Mouse (Mus musculus) liver, embryonic 15.5 days (tissue): ENCODE measurements around the gene Smpd4. TPM values are rescaled to one million over a fixed set of nuclear protein-coding genes. Genes with fewer than 3 reads are reported as not detected.
A peak's percentile ranks its signal among the peaks of the same experiment; 100 is the strongest.

Experiments
- ATAC-seq: fragments of 200-750 bp; cut with Nextera tagmentation; 2 replicates; pipeline ENCODE4 v1.8.0; 2017; ENCODE audit warnings: moderate number of reproducible peaks, mild to moderate bottlenecking, moderate library complexity; ENCODE audit not compliant: insufficient read depth
- H3K27ac ChIP-seq: fragments of 300-500 bp; sonication (generic); replicated peaks from 2 replicates; pipeline ENCODE4 v1.5.1; 2015; ENCODE audit warnings: mild to moderate bottlenecking, inconsistent platforms
- H3K27me3 ChIP-seq: fragments of 300-500 bp; sonication (generic); 2 replicates; pipeline ENCODE4 v1.6.1; 2015; ENCODE audit warnings: mild to moderate bottlenecking, inconsistent platforms
- H3K36me3 ChIP-seq: fragments of 300-500 bp; sonication (generic); replicated peaks from 2 replicates; pipeline ENCODE4 v1.6.1; 2015; ENCODE audit warnings: moderate library complexity, mild to moderate bottlenecking, inconsistent platforms
- H3K4me1 ChIP-seq: fragments of 300-500 bp; sonication (generic); replicated peaks from 2 replicates; pipeline ENCODE4 v1.6.1; 2015; ENCODE audit warnings: inconsistent platforms
- H3K4me2 ChIP-seq: fragments of 300-500 bp; sonication (generic); 2 replicates; pipeline ENCODE4 v1.6.1; 2015; ENCODE audit warnings: moderate library complexity, mild to moderate bottlenecking, inconsistent platforms
- H3K4me3 ChIP-seq: fragments of 300-500 bp; sonication (generic); replicated peaks from 2 replicates; pipeline ENCODE4 v1.5.1; 2015; ENCODE audit warnings: mild to moderate bottlenecking, inconsistent platforms
- H3K9ac ChIP-seq: fragments of 300-500 bp; sonication (generic); 2 replicates; pipeline ENCODE4 v1.6.1; 2015; ENCODE audit warnings: moderate library complexity, mild to moderate bottlenecking, inconsistent platforms
- H3K9me3 ChIP-seq: fragments of 300-500 bp; sonication (generic); replicated peaks from 2 replicates; pipeline ENCODE4 v1.6.1; 2016; ENCODE audit warnings: inconsistent platforms
- WGBS: fragments of 180-500 bp; shearing (Covaris S2); methylation state at CpG from one replicate; pipeline ENCODE4 v1.1.7; 2015; ENCODE audit warnings: mixed read lengths; ENCODE audit not compliant: insufficient replicate concordance; 5-methylcytosine and 5-hydroxymethylcytosine counted together
- polyA plus RNA-seq: library from polyadenylated mRNA; unstranded; fragments of >200 nt; fragmentation: Nextera tagmentation; extraction: Ambion mirVana; gene quantifications from 2 replicates; pipeline ENCODE4 v1.2.1, GENCODE M21; 2015

Gene Smpd4
- polyA plus RNA-seq, 1 experiment from 2014 or later: 14.3 TPM

DNA sequence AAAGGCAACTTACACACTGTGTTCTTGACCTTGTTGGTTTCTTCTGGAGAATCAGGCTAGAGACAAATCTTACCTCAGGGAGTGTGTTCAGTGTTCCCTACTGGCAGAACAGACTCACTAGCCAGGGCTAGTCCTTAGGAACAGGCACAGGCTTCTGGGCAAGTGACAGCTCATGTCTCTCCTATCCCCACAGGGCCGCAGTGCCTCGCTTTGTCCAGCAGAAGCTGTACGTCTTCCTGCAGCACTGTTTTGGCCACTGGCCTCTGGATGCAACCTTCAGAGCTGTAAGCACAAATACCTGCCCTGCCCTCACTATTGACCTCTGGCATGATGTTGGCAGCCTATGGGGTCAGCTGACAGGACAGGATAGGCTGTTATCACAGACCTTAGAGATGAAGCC, 19.9 kb downstream of the Smpd4 start:
- Histone ChIP-seq H3K27me3 (no peaks in the 10 kb centered on the region), H3K36me3 (peaks cover 70% of the 10 kb centered on the region), H3K9ac (no peak overlapping the region), H3K4me2 (no peak overlapping the region), H3K4me3 (no peak overlapping the region), H3K27ac (peak overlapping the region; percentile 95), H3K4me1 (peaks cover 51% of the 10 kb centered on the region), H3K9me3 (no peaks in the 10 kb centered on the region)
- 82% methylated on average over 3 of the region's 3 CpGs for WGBS
- no peak for ATAC-seq

DNA sequence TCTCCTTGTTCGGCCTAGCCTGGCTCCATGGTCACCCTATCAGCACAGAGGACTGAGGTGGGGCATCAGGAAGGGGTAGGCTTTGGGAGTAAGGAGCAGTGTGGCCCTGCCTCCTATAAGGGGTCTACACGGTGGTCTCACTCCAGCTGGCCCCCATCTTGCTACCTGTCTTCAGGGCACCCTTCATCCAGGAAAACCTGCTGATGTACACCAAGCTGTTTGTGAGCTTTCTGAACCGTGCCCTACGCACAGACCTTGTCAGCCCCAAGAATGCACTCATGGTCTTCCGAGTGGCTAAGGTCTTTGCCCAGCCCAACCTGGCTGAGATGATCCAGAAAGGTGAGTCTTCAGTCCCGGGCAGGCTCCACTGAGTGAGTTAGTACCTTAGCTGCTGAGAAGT, 20.8 kb downstream of the Smpd4 start:
- no peaks in the 10 kb centered on the region for H3K9me3 ChIP-seq
- WGBS: 88% methylated on average over 6 of the region's 6 CpGs
- no peak for ATAC-seq
- no peaks in the 10 kb centered on the region for H3K27me3 ChIP-seq
- H3K4me1 ChIP-seq: peaks cover 49% of the 10 kb centered on the region
- no peak overlapping the region for H3K9ac ChIP-seq
- H3K4me3 ChIP-seq: no peak overlapping the region
- H3K27ac ChIP-seq: 0 out of 2 replicates have a peak overlapping the region, but pooled peaks have one; percentile 95
- H3K4me2 ChIP-seq: no peak overlapping the region
- H3K36me3 ChIP-seq: peaks cover 64% of the 10 kb centered on the region

DNA sequence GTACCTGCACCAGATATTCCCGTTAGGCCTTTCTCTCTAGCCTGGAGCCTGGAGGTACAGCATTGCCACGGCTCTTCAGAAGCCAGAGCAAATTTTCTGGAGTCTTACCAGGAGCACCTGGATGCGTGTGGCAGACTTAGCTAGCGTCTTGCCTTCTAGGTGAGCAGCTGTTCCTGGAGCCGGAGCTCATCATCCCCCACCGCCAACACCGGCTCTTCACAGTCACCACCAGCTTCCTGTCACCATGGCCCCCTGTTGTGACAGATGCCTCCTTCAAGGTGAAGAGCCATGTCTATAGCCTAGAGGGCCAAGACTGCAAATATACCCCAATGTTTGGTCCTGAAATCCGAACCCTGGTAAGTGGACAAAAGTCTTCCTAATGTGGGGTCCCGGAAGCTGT, 21.6 kb downstream of the Smpd4 start:
- no peak overlapping the region for H3K4me2 ChIP-seq
- H3K9me3 ChIP-seq: no peaks in the 10 kb centered on the region
- no peak overlapping the region for H3K4me3 ChIP-seq
- H3K27me3 ChIP-seq: no peaks in the 10 kb centered on the region
- H3K36me3 ChIP-seq: peaks cover 61% of the 10 kb centered on the region
- ATAC-seq: no peak
- H3K4me1 ChIP-seq: peaks cover 49% of the 10 kb centered on the region
- no peak overlapping the region for H3K9ac ChIP-seq
- WGBS: 87% methylated on average over 9 of the region's 9 CpGs
- H3K27ac ChIP-seq: no peak overlapping the region

DNA sequence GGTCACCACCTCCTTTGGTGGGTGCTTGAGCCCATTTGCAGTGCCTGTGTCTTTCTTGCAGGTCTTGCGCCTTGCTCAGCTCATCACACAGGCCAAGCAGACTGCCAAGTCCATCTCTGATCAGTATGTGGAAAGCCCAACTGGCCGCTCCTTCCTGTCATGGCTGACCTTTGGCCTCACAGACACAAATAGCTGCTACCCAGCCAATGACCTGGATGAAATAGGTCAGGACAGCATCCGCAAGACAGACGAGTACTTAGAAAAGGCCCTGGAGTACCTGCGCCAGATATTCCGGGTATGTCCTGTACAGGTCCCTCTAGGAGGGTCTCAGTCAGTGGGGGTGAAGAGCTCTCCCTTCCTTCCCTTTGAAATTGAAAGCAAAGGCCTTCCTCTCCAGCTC, 22.1 kb downstream of the Smpd4 start:
- Histone ChIP-seq H3K27me3 (no peaks in the 10 kb centered on the region), H3K27ac (no peak overlapping the region), H3K9me3 (no peaks in the 10 kb centered on the region), H3K4me3 (no peak overlapping the region), H3K36me3 (peaks cover 57% of the 10 kb centered on the region), H3K4me2 (no peak overlapping the region), H3K4me1 (peaks cover 48% of the 10 kb centered on the region), H3K9ac (no peak overlapping the region)
- 85% methylated on average over 6 of the region's 6 CpGs for WGBS
- no peak for ATAC-seq

DNA sequence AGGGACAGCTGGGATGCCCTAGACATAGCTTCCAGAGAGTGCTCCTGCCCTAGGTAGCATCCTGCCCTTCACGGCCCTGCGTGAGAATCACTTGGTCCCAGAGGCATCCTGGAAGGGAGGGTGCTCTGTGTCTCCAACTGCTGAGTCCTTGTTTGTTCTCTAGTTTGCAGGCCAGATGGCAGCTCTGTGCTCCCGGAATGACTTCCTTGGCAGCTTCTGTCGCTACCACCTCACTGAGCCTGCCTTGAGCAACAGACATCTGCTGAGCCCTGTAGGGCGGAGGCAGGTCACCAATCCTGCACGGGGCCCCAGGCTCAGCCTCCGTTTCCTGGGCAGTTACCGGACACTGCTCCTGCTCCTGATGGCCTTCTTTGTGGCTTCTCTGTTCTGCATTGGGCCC, 23.2 kb downstream of the Smpd4 start:
- H3K4me1 ChIP-seq: peaks cover 48% of the 10 kb centered on the region

DNA sequence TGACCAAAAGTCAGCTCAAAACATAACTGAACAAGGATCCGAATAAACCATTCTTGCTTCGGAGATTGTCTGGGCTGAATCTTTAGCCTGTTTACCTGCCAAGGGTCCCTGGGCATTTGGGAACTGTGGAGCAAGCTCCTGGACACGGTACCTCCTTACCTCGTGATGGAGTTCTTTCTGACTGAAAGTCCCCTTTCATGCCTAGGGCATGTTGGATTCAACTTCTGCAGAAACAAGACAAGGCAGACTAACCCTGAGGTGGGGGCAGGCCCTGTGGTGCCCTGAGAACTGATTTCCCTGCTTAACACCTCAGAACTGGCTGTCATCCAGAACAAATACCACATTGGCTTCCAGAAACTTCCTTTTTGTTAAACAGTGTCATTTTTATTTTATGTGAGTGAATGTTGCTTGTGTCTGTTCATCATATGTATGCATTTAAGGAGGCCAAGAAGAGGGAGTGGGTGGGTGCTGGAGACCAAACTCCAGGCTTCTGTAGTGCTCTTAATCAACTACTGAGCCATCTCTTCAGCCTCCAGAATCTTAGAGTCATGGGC, 24.4 kb downstream of the Smpd4 start:
- 82% methylated on average over 4 of the region's 4 CpGs for WGBS
- no peak overlapping the region for H3K4me3 ChIP-seq
- H3K4me2 ChIP-seq: no peak overlapping the region
- H3K27me3 ChIP-seq: no peaks in the 10 kb centered on the region
- peaks cover 49% of the 10 kb centered on the region for H3K36me3 ChIP-seq
- no peak overlapping the region for H3K9ac ChIP-seq
- H3K27ac ChIP-seq: no peak overlapping the region
- peaks cover 42% of the 10 kb centered on the region for H3K4me1 ChIP-seq
- no peak for ATAC-seq
- no peaks in the 10 kb centered on the region for H3K9me3 ChIP-seq

More for the DNA sequence above, 23.2 kb downstream of the Smpd4 start:
- H3K9me3 ChIP-seq: no peaks in the 10 kb centered on the region
- 80% methylated on average over 8 of the region's 8 CpGs for WGBS
- H3K36me3 ChIP-seq: peaks cover 55% of the 10 kb centered on the region
- no peak for ATAC-seq
- H3K9ac ChIP-seq: no peak overlapping the region
- no peak overlapping the region for H3K4me2 ChIP-seq
- no peak overlapping the region for H3K27ac ChIP-seq
- H3K27me3 ChIP-seq: no peaks in the 10 kb centered on the region
- no peak overlapping the region for H3K4me3 ChIP-seq

DNA sequence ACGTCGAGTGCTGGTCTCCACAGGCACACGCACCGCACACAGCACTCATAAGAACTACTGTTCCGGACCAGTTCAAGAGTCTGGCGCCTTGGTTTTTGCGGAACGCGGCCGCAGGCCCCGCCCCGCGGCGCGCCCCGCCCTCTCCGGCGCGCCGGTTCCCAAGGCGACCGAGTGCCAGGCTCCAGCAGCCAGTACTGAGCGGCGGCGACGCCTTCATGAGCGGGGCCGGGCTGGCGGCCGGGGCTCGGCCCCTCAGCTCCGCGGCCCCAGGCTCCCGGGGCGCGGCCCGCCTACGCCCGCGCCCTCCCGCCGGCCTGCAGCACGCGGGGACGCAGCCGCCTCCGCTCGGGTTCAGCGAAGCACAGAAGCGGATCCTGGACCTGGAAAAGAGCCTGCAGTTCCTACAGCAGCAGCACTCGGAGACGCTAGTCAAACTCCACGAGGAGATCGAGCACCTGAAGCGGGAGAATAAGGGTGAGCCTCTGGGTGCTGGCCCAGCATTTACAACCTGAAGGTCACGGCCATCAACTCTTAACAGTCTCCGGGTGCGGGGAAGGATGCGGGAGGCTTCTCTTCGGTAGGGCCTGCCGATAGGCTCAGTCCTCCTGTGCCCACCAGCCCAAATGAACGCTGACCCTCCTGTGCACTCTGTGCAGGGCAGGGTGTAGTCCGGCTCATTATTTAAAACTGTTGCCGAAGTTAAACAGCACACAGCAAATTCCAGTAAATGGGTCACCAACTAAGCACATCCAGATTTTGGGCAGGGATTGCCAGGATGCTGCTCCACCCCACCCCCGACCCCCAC, 27.4 kb downstream of the Smpd4 start, which contains the start of gene Ccdc74a:
Ccdc74a (plus strand) TSS at position 161 of the 805 bp plus-strand sequence.
- no peaks in the 10 kb centered on the region for H3K27me3 ChIP-seq
- no peaks in the 10 kb centered on the region for H3K9me3 ChIP-seq
- peak within 1 kb of the TSS; percentile 62 for H3K9ac ChIP-seq
- ATAC-seq: peak; percentile 99
- peak within 1 kb of the TSS; percentile 71 for H3K27ac ChIP-seq
- 3% methylated on average over 65 of the region's 65 CpGs for WGBS
- peaks cover 30% of the 10 kb centered on the region for H3K4me1 ChIP-seq
- peaks cover 32% of the 10 kb centered on the region for H3K36me3 ChIP-seq
- H3K4me3 ChIP-seq: peak within 1 kb of the TSS; percentile 58
- peak within 1 kb of the TSS; percentile 94 for H3K4me2 ChIP-seq

DNA sequence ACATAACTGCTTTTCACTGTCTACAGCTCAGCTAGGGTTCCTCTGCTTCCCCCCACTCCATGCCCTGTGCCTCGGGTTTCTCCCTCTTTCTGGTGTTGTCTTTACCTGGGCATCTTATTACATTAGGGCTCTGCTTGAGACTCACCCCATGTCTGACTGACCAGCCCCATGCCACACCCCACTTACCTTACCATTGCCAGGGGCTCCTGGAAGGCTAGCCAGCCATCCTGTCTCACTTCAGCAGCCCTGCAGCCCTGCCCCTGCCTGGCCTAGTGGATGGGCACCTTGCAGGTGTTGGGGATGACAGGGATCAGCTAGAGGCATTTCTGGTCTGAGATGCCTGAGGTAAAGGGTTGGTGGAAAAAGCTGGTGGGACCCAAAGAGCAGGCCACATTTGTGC, 28.0 kb downstream of the Smpd4 start:
- H3K36me3 ChIP-seq: peaks cover 34% of the 10 kb centered on the region
- H3K9ac ChIP-seq: peak overlapping the region; percentile 62; the same call in 1 of the 2 replicates
- no peaks in the 10 kb centered on the region for H3K9me3 ChIP-seq
- H3K4me1 ChIP-seq: peaks cover 30% of the 10 kb centered on the region
- ATAC-seq: no peak
- 0 out of 2 replicates have a peak overlapping the region, but pooled peaks have one; percentile 71 for H3K27ac ChIP-seq
- H3K4me2 ChIP-seq: peak overlapping the region; percentile 94
- H3K27me3 ChIP-seq: no peaks in the 10 kb centered on the region
- peak overlapping the region; percentile 58 for H3K4me3 ChIP-seq
- 50% methylated on average over 1 of the region's 1 CpGs for WGBS

DNA sequence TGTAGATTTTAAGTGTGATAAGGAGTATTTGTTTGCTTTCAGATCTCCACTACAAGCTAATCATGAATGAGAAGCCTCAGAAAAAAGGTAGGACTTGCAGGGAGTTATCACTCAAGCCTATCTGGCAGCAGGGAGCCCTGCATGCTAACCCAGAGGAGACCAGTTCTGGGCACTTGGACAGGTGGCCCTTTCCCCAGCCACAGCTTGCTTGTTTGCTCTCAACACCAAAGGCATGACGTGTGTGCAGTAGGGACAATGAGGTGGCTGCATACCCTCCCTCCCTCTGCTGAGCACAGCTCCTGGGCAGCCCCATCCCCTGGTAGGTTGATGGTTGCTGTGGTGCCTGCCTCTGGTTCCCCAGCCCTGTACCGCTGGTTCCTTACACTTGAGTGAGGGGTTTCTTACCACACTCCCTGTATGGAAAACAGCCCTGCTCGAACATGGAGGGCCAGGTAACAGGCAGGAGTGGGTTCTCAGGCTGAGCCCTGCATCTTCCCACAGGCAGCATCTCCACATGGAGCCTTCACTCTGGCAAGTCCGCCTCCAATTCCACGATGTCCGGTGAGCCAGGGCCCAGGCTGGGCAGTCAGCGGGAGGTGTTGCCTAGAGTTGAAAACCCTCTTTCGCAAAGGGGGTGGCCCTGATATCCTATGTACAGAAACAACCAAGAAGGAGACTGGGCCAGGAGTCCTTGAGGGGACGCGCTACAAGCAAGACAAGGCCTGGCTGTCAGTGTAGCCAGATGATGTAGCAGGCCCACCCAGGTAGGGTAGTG, 28.6 kb downstream of the Smpd4 start:
- Histone ChIP-seq H3K27ac (no peak overlapping the region), H3K9me3 (no peaks in the 10 kb centered on the region), H3K9ac (no peak overlapping the region), H3K4me3 (no peak overlapping the region), H3K27me3 (no peaks in the 10 kb centered on the region), H3K36me3 (peaks cover 34% of the 10 kb centered on the region), H3K4me1 (peaks cover 30% of the 10 kb centered on the region), H3K4me2 (0 out of 2 replicates have a peak overlapping the region, but pooled peaks have one; percentile 94)
- ATAC-seq: no peak
- WGBS: 91% methylated on average over 10 of the region's 10 CpGs

DNA sequence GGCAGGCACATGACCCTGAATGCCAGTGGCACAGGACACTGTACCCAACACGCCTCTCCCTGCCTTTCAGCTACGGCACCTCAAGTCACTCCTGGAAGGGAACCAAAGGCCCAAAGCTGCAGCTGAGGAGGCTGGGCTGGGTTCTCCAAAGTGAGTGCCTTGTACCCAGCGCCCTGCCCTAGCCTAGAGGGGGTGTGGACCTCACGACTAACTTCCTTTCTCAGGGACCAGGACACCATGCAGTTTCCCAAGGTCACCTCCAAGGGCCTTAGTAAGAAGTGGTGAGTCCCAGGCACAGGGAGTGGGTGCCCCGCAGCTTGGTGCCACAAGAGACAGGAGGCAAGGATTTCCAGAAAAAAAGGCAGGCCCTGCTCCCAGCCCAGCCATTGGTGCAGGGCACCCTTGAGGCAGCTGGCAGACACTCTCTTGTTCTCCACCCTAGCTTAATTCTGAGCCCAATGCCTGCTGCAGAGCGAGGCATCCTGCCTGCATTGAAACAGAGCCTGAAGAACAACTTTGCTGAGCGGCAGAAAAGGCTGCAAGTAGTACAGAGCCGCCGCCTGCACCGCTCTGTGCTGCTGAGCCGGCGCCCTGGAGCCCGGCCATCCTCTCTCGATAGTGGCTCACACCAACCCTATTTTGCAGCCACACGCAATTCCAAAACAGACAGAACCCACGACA, 30.9 kb downstream of the Smpd4 start:
- peaks cover 49% of the 10 kb centered on the region for H3K36me3 ChIP-seq
- H3K4me1 ChIP-seq: peaks cover 28% of the 10 kb centered on the region
- no peak overlapping the region for H3K4me3 ChIP-seq
- no peak overlapping the region for H3K27ac ChIP-seq
- no peaks in the 10 kb centered on the region for H3K9me3 ChIP-seq
- no peak for ATAC-seq
- WGBS: 76% methylated on average over 16 of the region's 16 CpGs
- no peak overlapping the region for H3K4me2 ChIP-seq
- no peaks in the 10 kb centered on the region for H3K27me3 ChIP-seq
- no peak overlapping the region for H3K9ac ChIP-seq
